Mouse (Mus musculus) ES-E14 (cell line): ENCODE results near the gene Hp1bp3.

ENCODE experiments used
- CHD2 ChIP-seq: IDR thresholded peaks from 2 replicates; pipeline ENCODE4 v1.6.1; 2014; ENCODE audit warnings: mild to moderate bottlenecking, low read depth, low read length, inconsistent platforms
- HCFC1 ChIP-seq: IDR thresholded peaks from 2 replicates; pipeline ENCODE4 v1.6.1; 2012; ENCODE audit warnings: low read length, inconsistent platforms, borderline replicate concordance; ENCODE audit not compliant: insufficient read depth
- MAFK ChIP-seq: IDR thresholded peaks from 2 replicates; pipeline ENCODE4 v1.6.1; 2014; ENCODE audit warnings: mild to moderate bottlenecking, low read depth, low read length, inconsistent platforms; ENCODE audit not compliant: insufficient read depth
- ZC3H11A ChIP-seq: IDR thresholded peaks from 2 replicates; pipeline ENCODE4 v1.6.1; 2012; ENCODE audit warnings: low read depth, mild to moderate bottlenecking, inconsistent platforms, low read length, borderline replicate concordance
- ZNF384 ChIP-seq: IDR thresholded peaks from 2 replicates; pipeline ENCODE4 v1.6.1; 2012; ENCODE audit warnings: low read depth, low read length, inconsistent platforms

DNA sequence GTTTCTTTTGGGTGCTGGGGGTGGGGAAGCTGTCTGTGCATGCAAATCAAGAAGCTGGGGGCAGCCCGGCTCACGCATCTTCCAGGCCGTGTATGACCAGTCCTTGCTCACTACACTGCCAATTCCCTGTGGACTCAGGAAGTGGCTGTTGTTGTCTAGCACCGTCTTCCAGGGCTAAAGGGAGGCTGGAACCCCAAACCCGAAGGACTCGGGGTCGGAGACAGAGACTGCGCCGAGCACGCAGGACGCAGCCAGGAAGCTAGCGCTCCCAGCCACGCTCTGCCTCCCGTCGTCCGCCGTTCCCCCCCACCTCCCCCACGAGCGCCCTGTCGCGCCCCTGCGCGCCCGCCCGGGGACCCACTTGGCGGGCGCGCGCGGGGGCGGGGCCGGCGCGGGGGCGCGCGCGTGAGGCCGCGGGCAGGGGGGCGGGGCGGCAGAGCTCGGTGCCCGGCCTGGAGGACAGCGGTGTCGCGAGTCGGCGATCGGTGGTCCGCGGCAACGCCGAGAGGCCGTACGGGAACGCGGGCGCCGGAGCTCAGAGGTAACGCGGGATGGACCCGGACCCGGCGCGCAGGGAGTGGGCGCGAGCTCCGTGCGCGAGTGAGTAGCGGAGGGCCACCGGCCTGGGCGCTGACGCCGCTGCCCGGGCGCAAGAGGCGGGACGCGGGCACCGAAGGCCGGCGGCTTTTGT lies at the start of gene Hp1bp3:
- no peak for TF ChIP-seq CHD2
- no peak for TF ChIP-seq HCFC1
- no peak for TF ChIP-seq MAFK
- TF ChIP-seq ZC3H11A, result no peak
- no peak for TF ChIP-seq ZNF384
